Mouse (Mus musculus) limb, embryonic 12.5 days (tissue): ENCODE data around the gene Pafah2. TPM values are rescaled to one million over a fixed set of nuclear protein-coding genes. Genes with fewer than 3 reads are reported as not detected.
A peak's percentile ranks its signal among the peaks of the same experiment; 100 is the strongest.

Source experiments
- ATAC-seq: fragments of 200-750 bp; cut with Nextera tagmentation; 2 replicates; pipeline ENCODE4 v1.8.0; 2017; ENCODE audit warnings: low read depth, moderate TSS enrichment; ENCODE audit not compliant: insufficient number of reproducible peaks, insufficient read depth, low FRiP score, low TSS enrichment
- H3K27ac ChIP-seq: fragments of 300-500 bp; sonication (generic); 2 replicates; pipeline ENCODE4 v1.5.1; 2016; ENCODE audit warnings: mild to moderate bottlenecking, moderate library complexity
- H3K27me3 ChIP-seq: fragments of 300-500 bp; sonication (generic); 2 replicates; pipeline ENCODE4 v1.6.1; 2016; ENCODE audit warnings: mild to moderate bottlenecking, moderate library complexity
- H3K36me3 ChIP-seq: fragments of 300-500 bp; sonication (generic); 2 replicates; pipeline ENCODE4 v1.6.1; 2016; ENCODE audit warnings: mild to moderate bottlenecking, moderate library complexity
- H3K4me1 ChIP-seq: fragments of 300-500 bp; sonication (generic); replicated peaks from 2 replicates; pipeline ENCODE4 v1.6.1; 2016
- H3K4me2 ChIP-seq: fragments of 300-500 bp; sonication (generic); 2 replicates; pipeline ENCODE4 v1.6.1; 2016; ENCODE audit warnings: mild to moderate bottlenecking, moderate library complexity
- H3K4me3 ChIP-seq: fragments of 300-500 bp; sonication (generic); replicated peaks from 2 replicates; pipeline ENCODE4 v1.5.1; 2016; ENCODE audit warnings: mild to moderate bottlenecking
- H3K9ac ChIP-seq: fragments of 300-500 bp; sonication (generic); replicated peaks from 2 replicates; pipeline ENCODE4 v1.6.1; 2016; ENCODE audit warnings: mild to moderate bottlenecking, moderate library complexity
- H3K9me3 ChIP-seq: fragments of 300-500 bp; sonication (generic); 2 replicates; pipeline ENCODE4 v1.6.1; 2016; ENCODE audit warnings: mild to moderate bottlenecking, moderate library complexity
- WGBS: fragments of 180-500 bp; shearing (Covaris S2); methylation state at CpG from one replicate; pipeline ENCODE4 v1.1.7; 2016; 5-methylcytosine and 5-hydroxymethylcytosine counted together
- polyA plus RNA-seq: library from polyadenylated mRNA; unstranded; fragments of >200 nt; fragmentation: Nextera tagmentation; extraction: Ambion mirVana; gene quantifications from 2 replicates; pipeline ENCODE4 v1.2.1, GENCODE M21; 2016

Gene Pafah2
- polyA plus RNA-seq, 1 experiment from 2014 or later = 9.7 TPM

- ATAC-seq = no peak
- WGBS = 28% methylated on average over 5 of the region's 5 CpGs
- Histone ChIP-seq H3K27me3 (no peaks in the 10 kb centered on the region), H3K4me1 (peaks cover 38% of the 10 kb centered on the region), H3K9me3 (no peaks in the 10 kb centered on the region), H3K4me2 (no peak overlapping the region), H3K27ac (no peak overlapping the region), H3K9ac (no peak overlapping the region), H3K36me3 (no peaks in the 10 kb centered on the region), H3K4me3 (no peak overlapping the region)
Measured at GRCm38 (mm10) chr4:134400206-134400605, 4.1 kb downstream of the Pafah2 start.

DNA sequence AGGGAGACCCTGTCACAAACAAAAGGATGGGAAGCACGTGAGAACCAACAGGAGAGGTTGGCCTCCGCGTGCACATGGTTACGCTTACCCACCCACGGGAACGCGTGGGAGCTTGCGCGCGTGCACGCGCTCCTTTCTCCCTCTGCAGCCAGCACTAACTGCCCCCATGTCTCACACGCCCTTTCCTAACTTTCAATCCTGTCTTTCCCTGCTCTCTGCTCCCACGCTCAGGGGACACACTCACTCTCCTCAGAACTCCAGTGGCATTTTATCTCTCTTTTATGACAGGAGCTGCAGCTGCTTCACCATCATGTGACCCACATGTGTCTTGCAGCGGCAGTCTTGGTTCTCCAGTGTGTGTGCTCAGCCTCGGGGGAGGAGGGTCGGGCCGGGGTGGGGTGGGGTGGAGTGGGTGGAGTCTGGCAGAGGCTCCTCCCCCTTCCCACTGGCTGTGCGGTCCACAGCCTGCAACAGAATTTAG lies 5.1 kb downstream of the Pafah2 start:
- Histone ChIP-seq H3K27ac (no peak overlapping the region), H3K4me3 (peak overlapping the region; percentile 35), H3K27me3 (no peaks in the 10 kb centered on the region), H3K4me2 (peak overlapping the region; percentile 67), H3K9me3 (no peaks in the 10 kb centered on the region), H3K36me3 (0 out of 2 replicates have a peak, but pooled peaks cover 3% of the 10 kb centered on the region), H3K9ac (peak overlapping the region; percentile 42), H3K4me1 (peaks cover 34% of the 10 kb centered on the region)
- 7% methylated on average over 19 of the region's 19 CpGs for WGBS
- ATAC-seq = peak; percentile 75; the same call in 1 of the 2 replicates

DNA sequence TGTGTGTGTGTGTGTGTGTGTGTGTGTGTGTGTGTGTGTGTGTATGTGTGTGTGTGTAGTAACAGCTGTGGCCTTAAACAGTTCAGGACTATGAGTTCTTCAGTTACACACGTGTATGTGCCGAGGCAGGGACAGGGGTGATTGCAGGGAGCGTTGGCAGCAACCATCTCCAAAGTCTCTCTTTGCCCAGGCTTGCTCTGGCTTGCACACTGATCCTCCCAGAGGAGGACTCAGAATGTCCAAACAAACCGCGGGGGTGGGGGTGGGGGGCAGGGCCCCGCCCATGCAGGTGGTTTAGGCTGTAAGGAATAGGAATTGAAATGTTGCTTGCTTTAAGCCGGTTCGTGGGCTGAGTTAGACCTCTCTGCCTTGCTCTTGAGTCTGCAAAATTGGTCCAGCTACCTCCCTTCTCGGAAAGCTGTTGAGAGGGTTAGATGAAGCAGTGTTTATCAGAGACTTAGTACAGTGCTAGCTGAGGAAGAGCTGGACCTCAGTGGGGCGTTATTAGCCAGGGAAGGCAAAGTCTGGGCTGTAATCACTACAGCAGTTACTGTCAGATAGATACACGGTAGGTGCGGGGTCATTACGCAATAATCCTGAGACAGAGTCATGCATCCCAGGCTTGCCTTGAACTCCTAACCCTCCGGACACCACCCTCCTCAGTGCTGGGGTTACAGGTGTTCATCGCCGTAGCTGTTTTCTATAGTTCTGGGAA lies 5.9 kb downstream of the Pafah2 start:
- 63% methylated on average over 16 of the region's 16 CpGs for WGBS
- Histone ChIP-seq H3K36me3 (0 out of 2 replicates have a peak, but pooled peaks cover 3% of the 10 kb centered on the region), H3K4me1 (peaks cover 28% of the 10 kb centered on the region), H3K4me3 (peak overlapping the region; percentile 35; the same call in 1 of the 2 replicates), H3K9ac (no peak overlapping the region), H3K27ac (no peak overlapping the region), H3K9me3 (no peaks in the 10 kb centered on the region), H3K27me3 (no peaks in the 10 kb centered on the region), H3K4me2 (peak overlapping the region; percentile 67)
- no peak; the same call in 1 of the 2 replicates for ATAC-seq

DNA sequence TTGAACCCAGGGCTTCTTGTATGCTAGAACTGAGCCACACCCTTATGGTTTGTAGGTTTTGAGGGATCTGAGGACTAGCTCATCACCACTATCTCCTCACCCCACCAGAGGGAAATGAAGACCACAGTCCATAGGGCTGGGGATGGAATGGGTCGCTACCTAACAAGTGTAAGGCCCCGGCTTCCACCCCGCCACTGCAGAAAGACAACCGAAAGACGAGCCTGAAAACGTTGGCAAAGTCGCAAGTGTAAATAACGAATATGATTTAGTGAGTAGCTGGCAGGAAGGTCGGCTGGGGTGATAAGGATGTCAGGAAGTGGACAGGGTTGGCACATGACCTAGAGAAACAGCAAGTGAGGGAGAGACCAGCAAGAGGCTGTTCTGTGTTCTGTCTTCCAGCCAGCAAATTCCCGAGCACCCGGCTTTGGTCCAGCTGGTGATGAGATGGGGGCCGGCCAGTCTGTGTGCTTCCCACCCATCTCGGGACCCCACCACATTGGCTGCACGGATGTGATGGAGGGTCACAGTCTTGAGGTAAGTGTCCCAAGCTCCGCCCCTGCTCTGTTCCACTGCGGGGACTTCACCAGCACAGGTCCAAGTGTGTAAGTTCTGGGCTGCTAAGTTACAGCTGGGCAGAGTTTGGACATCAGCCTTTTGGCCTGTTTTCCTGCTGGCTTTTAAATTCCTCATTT lies 6.6 kb downstream of the Pafah2 start:
- Histone ChIP-seq H3K4me3 (no peak overlapping the region), H3K27ac (no peak overlapping the region), H3K9me3 (no peaks in the 10 kb centered on the region), H3K27me3 (no peaks in the 10 kb centered on the region), H3K9ac (no peak overlapping the region), H3K36me3 (0 out of 2 replicates have a peak, but pooled peaks cover 3% of the 10 kb centered on the region), H3K4me1 (peaks cover 21% of the 10 kb centered on the region), H3K4me2 (no peak overlapping the region)
- 73% methylated on average over 16 of the region's 16 CpGs for WGBS
- ATAC-seq = no peak

DNA sequence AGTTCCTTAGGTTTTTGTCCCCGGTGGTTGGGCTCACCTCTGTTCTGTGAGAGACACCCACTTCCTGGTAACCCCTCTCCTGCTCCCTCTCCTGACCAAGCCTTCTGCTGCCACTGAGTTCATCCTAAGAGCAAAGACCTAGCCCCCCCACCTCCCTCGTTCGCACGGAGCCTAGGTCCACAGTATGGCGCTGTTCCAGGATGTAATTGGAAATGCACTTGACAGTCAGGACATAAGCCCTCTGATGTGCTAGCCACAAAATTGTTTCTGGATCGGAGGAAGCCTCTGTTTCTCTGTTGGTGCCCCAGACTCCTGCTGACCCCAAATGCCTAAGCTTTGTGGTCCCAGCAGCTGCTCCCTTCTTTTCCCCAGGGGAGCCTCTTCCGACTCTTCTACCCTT lies 7.6 kb downstream of the Pafah2 start:
- H3K9me3 ChIP-seq = no peaks in the 10 kb centered on the region
- H3K4me2 ChIP-seq = no peak overlapping the region
- H3K36me3 ChIP-seq = 0 out of 2 replicates have a peak, but pooled peaks cover 3% of the 10 kb centered on the region
- WGBS = 69% methylated on average over 7 of the region's 7 CpGs
- H3K27ac ChIP-seq = no peak overlapping the region
- H3K27me3 ChIP-seq = no peaks in the 10 kb centered on the region
- no peak for ATAC-seq
- no peak overlapping the region for H3K4me3 ChIP-seq
- H3K9ac ChIP-seq = no peak overlapping the region
- H3K4me1 ChIP-seq = peaks cover 18% of the 10 kb centered on the region

DNA sequence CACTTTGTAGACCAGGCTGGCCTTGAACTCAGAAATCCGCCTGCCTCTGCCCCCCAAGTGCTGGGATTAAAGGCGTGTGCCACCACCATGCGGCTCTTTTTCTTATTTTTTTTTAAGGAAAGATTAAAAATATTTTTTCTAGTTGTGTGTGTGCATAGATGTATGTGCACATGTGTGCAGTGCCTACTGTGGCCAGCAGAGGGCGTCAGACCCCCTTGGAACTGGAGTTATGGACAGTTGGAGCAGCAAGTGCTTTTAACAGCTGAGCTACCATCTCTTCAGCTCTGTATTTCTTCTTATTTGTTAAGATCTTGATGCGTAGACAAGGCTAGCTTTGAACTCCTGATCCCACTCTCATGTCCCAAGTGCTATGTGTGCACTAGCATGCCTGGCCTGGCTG lies 13.2 kb downstream of the Pafah2 start:
- H3K27me3 ChIP-seq = no peaks in the 10 kb centered on the region
- no peak overlapping the region for H3K4me3 ChIP-seq
- peaks cover 3% of the 10 kb centered on the region for H3K9me3 ChIP-seq
- no peak overlapping the region for H3K4me2 ChIP-seq
- peaks cover 34% of the 10 kb centered on the region for H3K36me3 ChIP-seq
- H3K27ac ChIP-seq = no peak overlapping the region
- no peak for ATAC-seq
- 64% methylated on average over 5 of the region's 5 CpGs for WGBS
- no peaks in the 10 kb centered on the region for H3K4me1 ChIP-seq
- H3K9ac ChIP-seq = no peak overlapping the region

DNA sequence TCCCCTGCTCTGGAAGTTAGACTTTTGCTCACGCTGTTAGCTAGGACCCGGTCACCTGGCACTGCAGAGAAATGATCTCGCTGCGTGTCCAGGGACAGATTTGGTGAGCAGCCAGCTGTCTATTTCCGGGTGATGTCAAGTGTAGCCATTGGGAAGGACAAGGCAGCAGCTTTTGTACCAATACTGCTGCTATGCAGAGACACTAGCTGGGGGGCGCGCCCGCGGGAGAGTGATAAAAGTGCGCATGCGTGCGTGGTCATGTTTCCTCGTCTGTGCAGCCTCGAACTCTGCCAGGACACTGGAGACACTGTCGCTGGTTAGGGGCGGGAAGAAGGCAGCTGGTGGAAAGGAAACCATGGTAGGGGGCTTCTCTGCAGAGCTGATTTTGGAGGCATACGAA lies 20.1 kb downstream of the Pafah2 start:
- 0 out of 2 replicates have a peak overlapping the region, but pooled peaks have one; percentile 3 for H3K27ac ChIP-seq
- ATAC-seq = no peak
- peaks cover 49% of the 10 kb centered on the region for H3K36me3 ChIP-seq
- no peaks in the 10 kb centered on the region for H3K4me1 ChIP-seq
- H3K9ac ChIP-seq = no peak overlapping the region
- no peaks in the 10 kb centered on the region for H3K27me3 ChIP-seq
- H3K9me3 ChIP-seq = 0 out of 2 replicates have a peak, but pooled peaks cover 4% of the 10 kb centered on the region
- H3K4me3 ChIP-seq = no peak overlapping the region
- no peak overlapping the region for H3K4me2 ChIP-seq
- WGBS = 80% methylated on average over 17 of the region's 17 CpGs

DNA sequence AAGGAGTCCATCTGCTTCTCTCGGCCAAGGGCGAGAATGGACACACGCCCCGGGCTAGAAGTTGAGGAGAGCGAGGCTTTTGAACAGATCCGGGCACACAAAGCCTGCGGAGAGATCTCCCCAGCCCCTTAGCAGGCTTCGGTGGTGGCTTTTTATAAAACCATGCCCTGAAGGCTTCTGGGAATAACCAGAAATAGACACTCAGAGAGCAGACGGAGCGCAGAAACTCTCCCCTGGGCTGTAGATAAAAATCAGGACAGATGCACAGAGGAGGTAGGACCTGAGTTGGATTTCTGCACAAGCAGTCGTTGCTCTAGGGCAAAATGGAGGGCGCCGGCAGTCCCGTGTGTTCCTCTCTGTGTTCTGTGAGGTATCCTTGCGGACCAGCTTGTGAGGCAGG lies 20.5 kb downstream of the Pafah2 start:
- 76% methylated on average over 15 of the region's 15 CpGs for WGBS
- no peaks in the 10 kb centered on the region for H3K27me3 ChIP-seq
- 0 out of 2 replicates have a peak overlapping the region, but pooled peaks have one; percentile 3 for H3K27ac ChIP-seq
- ATAC-seq = no peak
- H3K9me3 ChIP-seq = 0 out of 2 replicates have a peak, but pooled peaks cover 4% of the 10 kb centered on the region
- H3K4me2 ChIP-seq = no peak overlapping the region
- H3K9ac ChIP-seq = no peak overlapping the region
- no peak overlapping the region for H3K4me3 ChIP-seq
- H3K4me1 ChIP-seq = no peaks in the 10 kb centered on the region
- peaks cover 47% of the 10 kb centered on the region for H3K36me3 ChIP-seq

- 63% methylated on average over 7 of the region's 7 CpGs for WGBS
- 0 out of 2 replicates have a peak, but pooled peaks cover 4% of the 10 kb centered on the region for H3K9me3 ChIP-seq
Measured at GRCm38 (mm10) chr4:134417111-134417510, 21.0 kb downstream of the Pafah2 start.

GRCm38 (mm10) chr4:134421971-134422370 lies 25.9 kb downstream of the Pafah2 start:
- H3K4me3 ChIP-seq = no peak overlapping the region
- H3K36me3 ChIP-seq = peaks cover 50% of the 10 kb centered on the region
- H3K27me3 ChIP-seq = no peaks in the 10 kb centered on the region
- H3K9me3 ChIP-seq = 0 out of 2 replicates have a peak, but pooled peaks cover 4% of the 10 kb centered on the region
- no peak for ATAC-seq
- H3K4me1 ChIP-seq = no peaks in the 10 kb centered on the region
- WGBS = 72% methylated on average over 11 of the region's 11 CpGs
- H3K4me2 ChIP-seq = no peak overlapping the region
- no peak overlapping the region for H3K9ac ChIP-seq
- H3K27ac ChIP-seq = no peak overlapping the region

More at GRCm38 (mm10) chr4:134417111-134417510, 21.0 kb downstream of the Pafah2 start:
- Histone ChIP-seq H3K27me3 (no peaks in the 10 kb centered on the region), H3K36me3 (peaks cover 46% of the 10 kb centered on the region), H3K9ac (no peak overlapping the region), H3K4me1 (no peaks in the 10 kb centered on the region), H3K27ac (no peak overlapping the region), H3K4me2 (no peak overlapping the region), H3K4me3 (no peak overlapping the region)
- no peak for ATAC-seq

- Histone ChIP-seq H3K36me3 (peaks cover 40% of the 10 kb centered on the region), H3K9me3 (no peaks in the 10 kb centered on the region), H3K4me2 (no peak overlapping the region), H3K27ac (no peak overlapping the region), H3K27me3 (no peaks in the 10 kb centered on the region), H3K9ac (no peak overlapping the region), H3K4me1 (no peaks in the 10 kb centered on the region), H3K4me3 (no peak overlapping the region)
- 87% methylated on average over 7 of the region's 7 CpGs for WGBS
- ATAC-seq = no peak
Measured at GRCm38 (mm10) chr4:134423949-134424348, 27.8 kb downstream of the Pafah2 start.
